10 mouse cellular contexts compared by ENCODE assay signal in the genomic region with DNA sequence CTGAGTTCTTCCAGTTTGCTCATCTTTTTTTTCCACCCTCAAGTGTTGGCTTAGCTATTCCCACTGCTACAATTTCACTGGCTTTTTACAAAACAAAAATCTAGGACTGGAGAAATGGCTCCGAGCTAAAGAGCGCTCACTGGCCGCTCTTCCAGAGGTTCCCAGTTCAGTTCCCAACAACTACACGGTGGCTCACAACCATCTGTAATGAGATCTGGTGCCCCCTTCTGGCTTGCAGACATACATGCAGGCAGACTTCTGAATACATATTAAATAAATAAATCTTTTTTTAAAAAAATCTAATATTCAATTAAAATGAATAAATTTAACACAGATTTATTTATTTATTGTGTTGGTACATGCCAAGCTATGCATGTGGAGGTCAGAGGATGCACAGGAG. TPM values are rescaled to one million over a fixed set of nuclear protein-coding genes. Genes with fewer than 3 reads are reported as not detected.
DNase-seq lines count a peak whose midpoint lies in the region; ATAC-seq and TF ChIP-seq lines count a peak whose summit lies in the region.
"Had no signal": no experiment of that assay in that cellular context is flagged by ENCODE, and none has a peak within 500 bp of the region (broad histone marks: within the 10 kb centered on the region; RNA-seq: fewer than 3 reads in every experiment).

No protein-coding gene starts in this region.

- whole genome bisulfite sequencing in hindbrain, postnatal 0 days: 60% methylated on average over 4 of the region's 4 CpGs
- WGBS in hindbrain, embryonic 14.5 days: 57% methylated on average over 4 of the region's 4 CpGs
- WGBS in lung, adult 2 months: 58% methylated on average over 4 of the region's 4 CpGs
- WGBS in midbrain, embryonic 10.5 days: 58% methylated on average over 4 of the region's 4 CpGs

- intact Hi-C loops in left cerebral cortex, postnatal 14 days (cut with DNase I): no loop called here

- H3K4me2 ChIP-seq in hindbrain, postnatal 0 days (ENCODE audit: low read depth, low read length): no peak overlapping the region
- H3K4me2 ChIP-seq in hindbrain, embryonic 14.5 days (replicated peaks): no peak overlapping the region
- H3K4me2 ChIP-seq: embryonic facial prominence, embryonic 13.5 days; liver, embryonic 15.5 days had no signal

- peak; percentile 5 for DNase-seq in hindbrain, postnatal 0 days (ENCODE audit: low spot score)
- no peak for DNase-seq in hindbrain, embryonic 14.5 days (ENCODE audit: low spot score)
- peak; percentile 48 for DNase-seq in A20 (ENCODE audit: low read depth, low spot score)
- peak; percentile 39 for DNase-seq in ES-E14 (ENCODE audit: low read depth, low spot score)
- peak; percentile 9 for DNase-seq in lung, adult 2 months
- no peak for DNase-seq in right cerebral cortex, postnatal 36 days (ENCODE audit: low spot score in 2 of 2)
- no peak for DNase-seq in midbrain, embryonic 10.5 days (ENCODE audit: low spot score)
- no peak for DNase-seq in left cerebral cortex, postnatal 14 days (ENCODE audit: low spot score in 2 of 2)

- H3K9ac ChIP-seq in hindbrain, postnatal 0 days (replicated peaks; ENCODE audit: low read length): no peak overlapping the region
- H3K9ac ChIP-seq in hindbrain, embryonic 14.5 days: no peak overlapping the region
- peak overlapping the region; percentile 30 for H3K9ac ChIP-seq in ES-E14 (ENCODE audit: insufficient read depth, low read depth, low read length, poor library complexity, severe bottlenecking)
- H3K9ac ChIP-seq: embryonic facial prominence, embryonic 13.5 days; liver, embryonic 15.5 days had no signal

- no peak overlapping the region for H3K4me3 ChIP-seq in hindbrain, postnatal 0 days (ENCODE audit: low read length)
- no peak overlapping the region for H3K4me3 ChIP-seq in hindbrain, embryonic 14.5 days (replicated peaks; ENCODE audit: low read length)
- H3K4me3 ChIP-seq in ES-E14 (ENCODE audit: insufficient read depth in 1 of 2, low read depth in 1 of 2, low read length in 2 of 2, poor library complexity in 1 of 2, severe bottlenecking in 1 of 2): no peak overlapping the region
- no peak overlapping the region for H3K4me3 ChIP-seq in lung, adult 2 months (replicated peaks; ENCODE audit: extremely low read depth, low read depth, low read length)
- H3K4me3 ChIP-seq in midbrain, embryonic 10.5 days: no peak overlapping the region
- H3K4me3 ChIP-seq: embryonic facial prominence, embryonic 13.5 days; liver, embryonic 15.5 days had no signal

- H3K36me3 ChIP-seq in hindbrain, postnatal 0 days (ENCODE audit: insufficient read depth, low read length): no peaks in the 10 kb centered on the region
- no peaks in the 10 kb centered on the region for H3K36me3 ChIP-seq in hindbrain, embryonic 14.5 days (replicated peaks; ENCODE audit: control insufficient read depth, insufficient read depth)
- H3K36me3 ChIP-seq in ES-E14 (ENCODE audit: control insufficient read depth, insufficient read depth, low read length, poor library complexity, severe bottlenecking): no peaks in the 10 kb centered on the region
- no peaks in the 10 kb centered on the region for H3K36me3 ChIP-seq in midbrain, embryonic 10.5 days
- H3K36me3 ChIP-seq: embryonic facial prominence, embryonic 13.5 days; liver, embryonic 15.5 days had no signal

- ATAC-seq in hindbrain, postnatal 0 days: no peak
- no peak for ATAC-seq in hindbrain, embryonic 14.5 days (ENCODE audit: low FRiP score)

- TF ChIP-seq CTCF in hindbrain, postnatal 0 days (IDR thresholded peaks at IDR 0.05; ENCODE audit: low read depth): peak; percentile 38
- TF ChIP-seq CTCF in lung, adult 2 months (IDR thresholded peaks at IDR 0.05; ENCODE audit: insufficient read depth, low read length): no peak

- H3K27me3 ChIP-seq in hindbrain, postnatal 0 days (ENCODE audit: insufficient read depth, low read length): no peaks in the 10 kb centered on the region
- H3K27me3 ChIP-seq in hindbrain, embryonic 14.5 days (ENCODE audit: control insufficient read depth, insufficient read depth, low read length): no peaks in the 10 kb centered on the region
- no peaks in the 10 kb centered on the region for H3K27me3 ChIP-seq in midbrain, embryonic 10.5 days (ENCODE audit: low read depth, poor library complexity, severe bottlenecking)
- H3K27me3 ChIP-seq: embryonic facial prominence, embryonic 13.5 days had no signal

- no peaks in the 10 kb centered on the region for H3K4me1 ChIP-seq in hindbrain, postnatal 0 days (ENCODE audit: insufficient read depth, low read length)
- no peaks in the 10 kb centered on the region for H3K4me1 ChIP-seq in hindbrain, embryonic 14.5 days (replicated peaks; ENCODE audit: control insufficient read depth, insufficient read depth, low read length)
- peaks cover 2 to 3% of the 10 kb centered on the region in 2 experiments; a peak in 1 of 4 replicates for H3K4me1 ChIP-seq in ES-E14 (ENCODE audit: control insufficient read depth in 2 of 2, insufficient read depth in 2 of 2, low read length in 2 of 2, poor library complexity in 1 of 2)
- no peaks in the 10 kb centered on the region for H3K4me1 ChIP-seq in lung, adult 2 months (ENCODE audit: control insufficient read depth, insufficient read depth, low read length)
- no peaks in the 10 kb centered on the region for H3K4me1 ChIP-seq in midbrain, embryonic 10.5 days

- no peak overlapping the region for H3K27ac ChIP-seq in hindbrain, postnatal 0 days
- H3K27ac ChIP-seq in hindbrain, embryonic 14.5 days: no peak overlapping the region
- H3K27ac ChIP-seq in ES-E14 (ENCODE audit: insufficient read depth, low read depth, low read length, poor library complexity, severe bottlenecking): no peak overlapping the region
- H3K27ac ChIP-seq in midbrain, embryonic 10.5 days (replicated peaks): no peak overlapping the region
- H3K27ac ChIP-seq: embryonic facial prominence, embryonic 13.5 days; liver, embryonic 15.5 days had no signal

- TF ChIP-seq POLR2A in lung, adult 2 months (IDR thresholded peaks at IDR 0.05; ENCODE audit: borderline replicate concordance, extremely low read depth, low read depth, low read length): no peak

- in situ Hi-C loops in ES-E14 (cut with MboI; ENCODE audit: low sequenced_read_pairs in 2 of 2, unreplicated experiment in 2 of 2): no loop called here

- H3K9me3 ChIP-seq in hindbrain, postnatal 0 days (ENCODE audit: low read length): no peaks in the 10 kb centered on the region
- H3K9me3 ChIP-seq in hindbrain, embryonic 14.5 days (ENCODE audit: control insufficient read depth, low read length): no peaks in the 10 kb centered on the region
- no peaks in the 10 kb centered on the region for H3K9me3 ChIP-seq in ES-E14 (ENCODE audit: control insufficient read depth, insufficient read depth, low read depth, low read length)
- no peaks in the 10 kb centered on the region for H3K9me3 ChIP-seq in midbrain, embryonic 10.5 days (replicated peaks)
- H3K9me3 ChIP-seq: embryonic facial prominence, embryonic 13.5 days; liver, embryonic 15.5 days had no signal

TF ChIP-seq in ES-E14, 5 proteins besides CTCF, POLR2A, EP300 and RAD21:
- no peak for TF ChIP-seq CHD2 (IDR thresholded peaks at IDR 0.05; ENCODE audit: low read depth, low read length)
- no peak for TF ChIP-seq ZNF384 (IDR thresholded peaks at IDR 0.05; ENCODE audit: low read depth, low read length)

RNA-seq across cellular contexts. Expression of a gene that starts 36.0 kb away (rescaled TPM):
- total RNA-seq in hindbrain, postnatal 0 days (2014; rRNA removed): 2.9 and 10.9 TPM in 2 replicates
- polyA plus RNA-seq in hindbrain, postnatal 0 days (2015; fragmentation: Nextera tagmentation; extraction: Ambion mirVana): 53.4 and 53.7 TPM in 2 replicates
- 31.1 and 41.6 TPM in 2 replicates for polyA plus RNA-seq in hindbrain, embryonic 14.5 days (2014; fragmentation: Nextera tagmentation; extraction: Ambion mirVana)
- 3.3 and 6.4 TPM in 2 replicates for total RNA-seq in ES-E14 (2012; rRNA removed)
- 2.5 TPM in 2 replicates for polyA plus RNA-seq in lung, adult 2 months (2012; rRNA removed)
- 106 TPM in 2 replicates for polyA plus RNA-seq in midbrain, embryonic 10.5 days (2016; fragmentation: Nextera tagmentation; extraction: Ambion mirVana)
- total RNA-seq in left cerebral cortex, postnatal 14 days (2021): 1 to 10 TPM in 1 of 2 experiments, under 1 TPM in 1; 0.88 to 2.2 TPM

RNA-seq across cellular contexts. Expression of a gene that starts 42.7 kb away (rescaled TPM):
- total RNA-seq in hindbrain, postnatal 0 days (2014; rRNA removed): 69.5 and 78.6 TPM in 2 replicates
- 285 and 291 TPM in 2 replicates for polyA plus RNA-seq in hindbrain, postnatal 0 days (2015; fragmentation: Nextera tagmentation; extraction: Ambion mirVana)
- polyA plus RNA-seq in hindbrain, embryonic 14.5 days (2014; fragmentation: Nextera tagmentation; extraction: Ambion mirVana): 447 and 451 TPM in 2 replicates
- total RNA-seq in ES-E14 (2012; rRNA removed): 242 and 267 TPM in 2 replicates
- polyA plus RNA-seq in lung, adult 2 months (2012; rRNA removed): 50.1 and 83.7 TPM in 2 replicates
- polyA plus RNA-seq in midbrain, embryonic 10.5 days (2016; fragmentation: Nextera tagmentation; extraction: Ambion mirVana): 876 and 930 TPM in 2 replicates
- total RNA-seq in left cerebral cortex, postnatal 14 days (2021): 100 to 1,000 TPM; 194 to 206 TPM

RNA-seq across cellular contexts. Expression of a gene that starts 50.7 kb away (rescaled TPM):
- 28.2 and 28.4 TPM in 2 replicates for total RNA-seq in hindbrain, postnatal 0 days (2014; rRNA removed)
- 43.5 and 43.8 TPM in 2 replicates for polyA plus RNA-seq in hindbrain, postnatal 0 days (2015; fragmentation: Nextera tagmentation; extraction: Ambion mirVana)
- 50.2 and 53.3 TPM in 2 replicates for polyA plus RNA-seq in hindbrain, embryonic 14.5 days (2014; fragmentation: Nextera tagmentation; extraction: Ambion mirVana)
- 54.7 and 80.3 TPM in 2 replicates for total RNA-seq in ES-E14 (2012; rRNA removed)
- 5.8 and 10.8 TPM in 2 replicates for polyA plus RNA-seq in lung, adult 2 months (2012; rRNA removed)
- 88.3 and 90.6 TPM in 2 replicates for polyA plus RNA-seq in midbrain, embryonic 10.5 days (2016; fragmentation: Nextera tagmentation; extraction: Ambion mirVana)
- total RNA-seq in left cerebral cortex, postnatal 14 days (2021): 10 to 100 TPM; 44.7 to 45.6 TPM

Comparison
In these comparisons a context has a peak if more than half of its experiments do, and no peak if none do; other contexts are left out.
1. DNase-seq: peak in hindbrain, postnatal 0 days (single experiment), A20 (single experiment), ES-E14 (single experiment) and lung, adult 2 months (single experiment); none in hindbrain, embryonic 14.5 days (single experiment), right cerebral cortex, postnatal 36 days (0 of 2), midbrain, embryonic 10.5 days (single experiment) and left cerebral cortex, postnatal 14 days (0 of 2).